Mouse (Mus musculus) heart, postnatal 10 days (tissue): ENCODE measurements around the gene Bricd5. TPM values are rescaled to one million over a fixed set of nuclear protein-coding genes. Genes with fewer than 3 reads are reported as not detected.

Experiments
- DNase-seq, 2 experiments: peaks; one replicate each; pipeline ENCODE4 v3.0.0; 2021
- intact Hi-C: fragments of 180-260 bp; cut with DNase I; formaldehyde crosslinking; loops from one replicate; pipeline ENCODE4 v1.15.1; 2025
- total RNA-seq, 2 experiments: library from RNA; stranded (reverse); gene quantifications; 2 replicates each; pipeline ENCODE4 v1.2.3; 2021

The Bricd5 gene
- total RNA-seq, 2 experiments from 2014 or later = 0.26 TPM; not detected in 1

- DNase-seq = peak; percentile 73 to 76
- intact Hi-C loops = loop anchor here (2.0 kb wide), 2 partner anchors 19 to 35 kb away; partner anchors contain the start of gene Mlst8
These were observed 39.9 kb downstream of the Bricd5 start for GRCm38 (mm10) chr17:24513609-24514008.

DNA sequence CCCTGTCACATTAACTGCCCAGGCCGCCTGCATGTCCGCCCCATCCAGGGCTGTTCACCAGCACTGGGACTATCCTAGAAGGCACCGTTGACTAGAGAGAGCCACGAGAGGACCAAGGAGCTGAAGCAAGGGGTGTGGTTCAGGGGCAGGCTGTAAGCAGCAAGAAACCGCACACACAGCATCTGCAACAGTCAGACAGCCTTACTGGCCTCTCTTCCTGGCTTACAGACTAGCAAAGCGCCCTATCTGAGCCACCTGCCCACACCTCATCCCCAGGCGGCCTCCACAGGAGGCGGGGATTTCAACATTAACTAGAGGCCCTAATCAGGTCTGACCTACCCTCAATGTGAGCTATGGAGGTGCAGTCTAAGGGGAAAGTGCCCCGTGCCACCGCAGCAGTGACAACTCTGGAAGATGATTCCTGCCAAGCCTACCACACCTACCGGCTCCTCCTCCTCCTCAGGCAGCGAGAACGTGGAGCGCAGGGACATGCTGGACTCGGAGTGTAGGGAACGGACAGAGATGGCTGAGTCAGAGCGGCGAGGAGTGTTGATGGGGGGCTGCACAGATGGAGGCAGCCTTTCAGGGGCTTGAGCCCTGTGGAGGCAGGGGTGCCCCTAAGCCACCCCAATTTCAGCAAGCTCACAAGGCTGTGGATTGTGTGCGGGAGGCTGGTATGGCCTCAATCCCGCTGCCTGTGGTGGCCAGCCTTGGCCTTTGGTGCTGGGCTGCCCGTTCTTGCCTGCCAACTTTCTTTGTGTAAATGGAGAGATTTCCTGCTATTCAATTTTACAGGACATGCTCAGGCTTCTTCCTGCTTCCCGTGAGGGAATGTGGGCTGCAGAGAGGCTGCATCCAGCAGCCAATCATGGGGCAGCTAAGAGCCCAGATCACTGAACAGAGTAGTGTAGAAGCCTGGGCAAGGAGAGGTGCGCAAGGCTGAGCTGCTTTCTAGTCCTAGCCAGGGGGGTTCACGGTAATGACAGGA lies 40.9 kb downstream of the Bricd5 start:
- DNase-seq = peak; percentile 31 to 38
- intact Hi-C loops = no loop called here

GRCm38 (mm10) chr17:24520450-24520849 lies 46.8 kb downstream of the Bricd5 start:
- intact Hi-C loops = no loop called here
- DNase-seq = no peak

- intact Hi-C loops = loop anchor here (5.0 kb wide), 1 partner anchor 42 kb away; no protein-coding TSS in a partner anchor
- DNase-seq = no peak
These were observed 51.0 kb downstream of the Bricd5 start for GRCm38 (mm10) chr17:24524734-24525133.

Other genes with a start within 250 kb of the Bricd5 start
- gene Ccnf, start 222.4 kb upstream of the Bricd5 start, total RNA-seq = 1 to 10 TPM; 6.9 to 7.7 TPM
- gene Abca17, start 122.8 kb upstream of the Bricd5 start, total RNA-seq = not detected
- 10 to 100 TPM; 14.5 to 15.3 TPM for gene Abca3, start 121.9 kb upstream of the Bricd5 start, total RNA-seq
- 10 to 100 TPM; 94.7 to 97.3 TPM for gene Rnps1, start 59.3 kb upstream of the Bricd5 start, total RNA-seq
- 100 to 1,000 TPM; 412 to 459 TPM for gene Eci1, start 47.2 kb upstream of the Bricd5 start, total RNA-seq
- 1 to 10 TPM; 1.0 to 1.6 TPM for gene Dnase1l2, start 30.8 kb upstream of the Bricd5 start, total RNA-seq
- gene E4f1, start 3.6 kb upstream of the Bricd5 start, total RNA-seq = 10 to 100 TPM; 15.6 to 15.9 TPM
- 10 to 100 TPM; 38.5 to 39.9 TPM for gene Pgp, start 3.5 kb upstream of the Bricd5 start, total RNA-seq
- gene Mlst8, start 5.2 kb downstream of the Bricd5 start, total RNA-seq = 10 to 100 TPM; 11.6 to 12.9 TPM
- gene Caskin1, start 14.7 kb downstream of the Bricd5 start, total RNA-seq = under 1 TPM; 0.48 to 0.52 TPM
- gene Traf7, start 54.1 kb downstream of the Bricd5 start, total RNA-seq = 10 to 100 TPM; 75.9 to 77.9 TPM
- under 1 TPM; 0.32 to 0.45 TPM for gene Rab26, start 60.3 kb downstream of the Bricd5 start, total RNA-seq
- gene Pkd1, start 76.0 kb downstream of the Bricd5 start, total RNA-seq = 10 to 100 TPM; 60.1 to 72.2 TPM
- gene Tsc2, start 158.7 kb downstream of the Bricd5 start, total RNA-seq = 10 to 100 TPM; 86.0 to 95.6 TPM
- 1 to 10 TPM; 3.2 to 3.4 TPM for gene Nthl1, start 158.8 kb downstream of the Bricd5 start, total RNA-seq
- 100 to 1,000 TPM; 108 to 133 TPM for gene Slc9a3r2, start 176.4 kb downstream of the Bricd5 start, total RNA-seq
- not detected for gene Npw, start 184.6 kb downstream of the Bricd5 start, total RNA-seq
- 10 to 100 TPM; 25.1 to 25.4 TPM for gene Zfp598, start 195.8 kb downstream of the Bricd5 start, total RNA-seq
- not detected for gene Syngr3, start 216.1 kb downstream of the Bricd5 start, total RNA-seq
- gene Gfer, start 222.3 kb downstream of the Bricd5 start, total RNA-seq = 10 to 100 TPM; 18.9 to 19.8 TPM
- gene Noxo1, start 222.3 kb downstream of the Bricd5 start, total RNA-seq = 1 to 10 TPM in 1 of 2 experiments, under 1 TPM in 1; 0.93 to 2.9 TPM
- gene Tbl3, start 233.8 kb downstream of the Bricd5 start, total RNA-seq = 10 to 100 TPM; 20.8 to 21.5 TPM
- not detected for gene Rnf151, start 244.2 kb downstream of the Bricd5 start, total RNA-seq
- 100 to 1,000 TPM; 730 to 736 TPM for gene Rps2, start 244.2 kb downstream of the Bricd5 start, total RNA-seq